Mouse (Mus musculus): ENCODE measurements at regions not wholly inside any gene's neighbourhood (a gene's known extent, or its start where the extent isn't known, plus 50 kb on each side); places are given as distances from the start of the nearest gene placed in this dataset.

- TF ChIP-seq POLR2A (IDR thresholded peaks at IDR 0.05; ENCODE audit: insufficient read length, low read depth) (no peak), SRF (IDR thresholded peaks at IDR 0.05; ENCODE audit: control insufficient read depth, insufficient read length, low read depth) (no peak), MAX (IDR thresholded peaks at IDR 0.05; ENCODE audit: low read depth) (no peak), USF1 (IDR thresholded peaks at IDR 0.05; ENCODE audit: low read depth) (no peak), TCF12 (IDR thresholded peaks at IDR 0.05; ENCODE audit: insufficient read depth, poor library complexity, severe bottlenecking) (no peak)
These were observed 394.4 kb upstream of the Tmpo start for GRCm38 (mm10) chr10:91575323-91576064.

Measured in myocyte (in vitro differentiated cells).